Mouse (Mus musculus): ENCODE results near the gene Synpo2.

DNA sequence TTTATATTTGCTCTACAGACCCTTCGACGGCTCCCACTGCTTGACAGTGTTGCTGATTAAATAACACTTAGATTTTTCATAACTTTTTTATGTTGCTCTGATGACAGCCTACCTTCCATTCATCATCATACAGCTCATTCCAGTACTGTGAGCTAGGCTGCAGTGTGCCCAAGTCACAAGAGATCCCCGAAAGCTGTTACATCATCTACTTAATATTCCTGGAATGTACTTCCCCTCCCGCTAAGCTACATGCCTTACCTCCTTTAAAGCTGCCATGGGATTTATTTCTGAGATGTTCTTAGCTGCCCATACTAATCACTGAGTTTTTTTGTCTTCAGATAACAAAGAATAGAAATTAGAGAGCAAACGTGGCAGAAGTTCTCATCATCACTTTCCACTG is 181.8 kb downstream of the Synpo2 start:
- TF ChIP-seq CTCF (conservative IDR thresholded peaks at IDR 0.05; ENCODE audit: insufficient read depth, insufficient read length, low read depth, low read length) (no peak), POLR2A (IDR thresholded peaks at IDR 0.05; ENCODE audit: low read depth, low read length) (no peak)

Data from kidney, adult 2 months (tissue).